7 mouse cellular contexts compared by ENCODE assay signal in genomic region chr2:92730371-92730770, GRCm38 (mm10).
"Had no signal": no experiment of that assay in that cellular context is flagged by ENCODE, and none has a peak within 500 bp of the region (broad histone marks: within the 10 kb centered on the region; RNA-seq: fewer than 3 reads in every experiment).

No protein-coding gene starts in this region.

- DNase-seq: kidney, postnatal 36 days; left cerebral cortex, postnatal 4 days; lung, adult 18-20 months; right cerebral cortex, adult 18-20 months; right cerebral cortex, postnatal 25 days; thymus, postnatal 4 days had no signal

- ATAC-seq: midbrain, embryonic 13.5 days had no signal
